ENCODE assay signal across 1 mouse cellular context in genomic region chr1:172632451-172633326, GRCm38 (mm10).
A peak's percentile ranks its signal among the peaks of the same experiment; 100 is the strongest.
TF ChIP-seq lines count a peak whose summit lies in the region.

Gene Dusp23, minus strand, starts transcription at chr1:172632962.

TF ChIP-seq in CH12.LX, 34 proteins besides CTCF, POLR2A, EP300 and RAD21 (continued from another document):
- peak; percentile 52; the same call in 1 of the 2 replicates for TF ChIP-seq NELFE (IDR thresholded peaks at IDR 0.05; ENCODE audit: low read depth, low read length)
- TF ChIP-seq MEF2A (IDR thresholded peaks at IDR 0.05; ENCODE audit: borderline replicate concordance, low read depth, low read length), result no peak
TF ChIP-seq in CH12.LX: peak in this region for 9.
